Mouse (Mus musculus) MEL (cell line): Measurements from ENCODE around the gene Mboat1. TPM values are rescaled to one million over a fixed set of nuclear protein-coding genes. Genes with fewer than 3 reads are reported as not detected.

Experiments
- DNase-seq: peaks from one replicate; pipeline ENCODE4 v3.0.0; 2011; ENCODE audit warnings: low read depth, low spot score
- H3K27ac ChIP-seq: 2 replicates; pipeline ENCODE4 v1.5.1; 2012; ENCODE audit warnings: low read depth, mild to moderate bottlenecking, control low read depth, low read length, moderate library complexity; ENCODE audit not compliant: control insufficient read depth
- H3K27me3 ChIP-seq, 2 experiments: fragments of 150-350 bp in 1 of 2; sonication (generic) in 1 of 2; 2 replicates each; pipeline ENCODE4 v1.6.1; 2012; ENCODE audit warnings: low read length in 2 of 2, mild to moderate bottlenecking in 2 of 2, improper control_type of control experiment in 1 of 2, moderate library complexity in 1 of 2; ENCODE audit not compliant: insufficient read depth in 2 of 2, control insufficient read depth in 1 of 2
- H3K36me3 ChIP-seq, 2 experiments: 2 replicates each; pipeline ENCODE4 v1.6.1; 2012 to 2014; ENCODE audit warnings: low read length in 2 of 2, improper control_type of control experiment in 1 of 2, inconsistent platforms in 1 of 2, mild to moderate bottlenecking in 1 of 2; ENCODE audit not compliant: insufficient read depth in 2 of 2, control insufficient read depth in 1 of 2
- H3K4me1 ChIP-seq, 2 experiments: fragments of 150-350 bp in 1 of 2; sonication (generic) in 1 of 2; 2 replicates each; pipeline ENCODE4 v1.6.1; 2012; ENCODE audit warnings: low read length in 2 of 2, improper control_type of control experiment in 1 of 2, mild to moderate bottlenecking in 1 of 2; ENCODE audit not compliant: insufficient read depth in 2 of 2, control insufficient read depth in 1 of 2
- H3K4me3 ChIP-seq, 2 experiments: fragments of 150-350 bp in 1 of 2; sonication (generic) in 1 of 2; 2 replicates each; pipeline ENCODE4 v1.5.1; 2012; ENCODE audit warnings: low read depth in 2 of 2, low read length in 2 of 2, mild to moderate bottlenecking in 2 of 2, moderate library complexity in 2 of 2, control low read depth in 1 of 2, improper control_type of control experiment in 1 of 2; ENCODE audit not compliant: control insufficient read depth in 1 of 2, insufficient read depth in 1 of 2
- H3K79me2 ChIP-seq: 2 replicates; pipeline ENCODE4 v1.6.1; 2012; ENCODE audit warnings: mild to moderate bottlenecking, low read length, moderate library complexity; ENCODE audit not compliant: control insufficient read depth, poor library complexity, insufficient read depth
- H3K9ac ChIP-seq: 2 replicates; pipeline ENCODE4 v1.6.1; 2012; ENCODE audit warnings: low read depth, mild to moderate bottlenecking, control low read depth, low read length, moderate library complexity; ENCODE audit not compliant: control insufficient read depth, poor library complexity, severe bottlenecking
- H3K9me3 ChIP-seq: fragments of 150-350 bp; sonication (generic); replicated peaks from 2 replicates; pipeline ENCODE4 v1.6.1; 2012; ENCODE audit warnings: mild to moderate bottlenecking, low read length, improper control_type of control experiment, moderate library complexity; ENCODE audit not compliant: insufficient read depth
- BHLHE40 ChIP-seq: IDR thresholded peaks from 2 replicates; pipeline ENCODE4 v1.6.1; 2012; ENCODE audit warnings: low read depth, mild to moderate bottlenecking, inconsistent platforms, low read length, improper control_type of control experiment, borderline replicate concordance
- CTCF ChIP-seq, 3 experiments: IDR thresholded peaks in 2 of 3; conservative IDR thresholded peaks in 1 of 3; 2 replicates each; pipeline ENCODE4 v1.5.1; 2011 to 2012; ENCODE audit warnings: low read length in 3 of 3, low read depth in 2 of 3, mild to moderate bottlenecking in 2 of 3, improper control_type of control experiment in 1 of 3, inconsistent platforms in 1 of 3, mixed read lengths in 1 of 3, moderate library complexity in 1 of 3; ENCODE audit not compliant: control insufficient read depth in 1 of 3, insufficient read depth in 1 of 3, poor library complexity in 1 of 3, severe bottlenecking in 1 of 3
- GATA1 ChIP-seq: IDR thresholded peaks from 2 replicates; pipeline ENCODE4 v1.6.1; 2011; ENCODE audit warnings: low read depth, low read length, improper control_type of control experiment
- HCFC1 ChIP-seq: IDR thresholded peaks from 2 replicates; pipeline ENCODE4 v1.6.1; 2012; ENCODE audit warnings: low read depth, mild to moderate bottlenecking, inconsistent platforms, low read length, improper control_type of control experiment, moderate library complexity
- JUND ChIP-seq: IDR thresholded peaks from 2 replicates; pipeline ENCODE4 v1.6.1; 2011; ENCODE audit warnings: low read depth, mild to moderate bottlenecking, improper control_type of control experiment, low read length
- KAT2A ChIP-seq: conservative IDR thresholded peaks from 2 replicates; pipeline ENCODE4 v1.6.1; 2012; ENCODE audit warnings: low read depth, low read length, improper control_type of control experiment, inconsistent platforms
- MAX ChIP-seq: IDR thresholded peaks from 2 replicates; pipeline ENCODE4 v1.6.1; 2011; ENCODE audit warnings: low read length, improper control_type of control experiment
- MXI1 ChIP-seq: IDR thresholded peaks from 2 replicates; pipeline ENCODE4 v1.6.1; 2011; ENCODE audit warnings: mild to moderate bottlenecking, low read depth, low read length, improper control_type of control experiment
- MYC ChIP-seq: IDR thresholded peaks from 2 replicates; pipeline ENCODE4 v1.6.1; 2011; ENCODE audit warnings: low read depth, mild to moderate bottlenecking, low read length, improper control_type of control experiment, moderate library complexity
- NELFE ChIP-seq: IDR thresholded peaks from 2 replicates; pipeline ENCODE4 v1.6.1; 2011; ENCODE audit warnings: low read depth, low read length, improper control_type of control experiment
- POLR2A ChIP-seq, 2 experiments: IDR thresholded peaks; 2 replicates each; pipeline ENCODE4 v1.6.1; 2011 to 2012; ENCODE audit warnings: low read length in 2 of 2, mild to moderate bottlenecking in 2 of 2, control low read depth in 1 of 2, improper control_type of control experiment in 1 of 2, low read depth in 1 of 2, moderate library complexity in 1 of 2; ENCODE audit not compliant: control insufficient read depth in 1 of 2, insufficient read depth in 1 of 2, poor library complexity in 1 of 2
- POLR2AphosphoS2 ChIP-seq: IDR thresholded peaks from 2 replicates; pipeline ENCODE4 v1.6.1; 2011; ENCODE audit warnings: low read length, improper control_type of control experiment
- RAD21 ChIP-seq: IDR thresholded peaks from 2 replicates; pipeline ENCODE4 v1.6.1; 2011; ENCODE audit warnings: mild to moderate bottlenecking, low read depth, low read length, improper control_type of control experiment
- RCOR1 ChIP-seq: IDR thresholded peaks from 2 replicates; pipeline ENCODE4 v1.6.1; 2012; ENCODE audit warnings: low read depth, mild to moderate bottlenecking, inconsistent platforms, low read length, improper control_type of control experiment
- SIN3A ChIP-seq: IDR thresholded peaks from 2 replicates; pipeline ENCODE4 v1.6.1; 2012; ENCODE audit warnings: low read length, improper control_type of control experiment, inconsistent platforms
- SMC3 ChIP-seq: IDR thresholded peaks from 2 replicates; pipeline ENCODE4 v1.6.1; 2011; ENCODE audit warnings: low read depth, low read length, improper control_type of control experiment
- TAL1 ChIP-seq: IDR thresholded peaks from 2 replicates; pipeline ENCODE4 v1.6.1; 2012; ENCODE audit warnings: mild to moderate bottlenecking, inconsistent platforms, low read length, moderate library complexity, mixed read lengths
- TBP ChIP-seq: IDR thresholded peaks from 2 replicates; pipeline ENCODE4 v1.8.0; 2011; ENCODE audit warnings: low read depth, low read length, improper control_type of control experiment
- TCF12 ChIP-seq: IDR thresholded peaks from 2 replicates; pipeline ENCODE4 v1.6.1; 2014; ENCODE audit warnings: low read depth, mild to moderate bottlenecking, inconsistent platforms, low read length, improper control_type of control experiment, moderate library complexity
- UBTF ChIP-seq: IDR thresholded peaks from 2 replicates; pipeline ENCODE4 v1.6.1; 2012; ENCODE audit warnings: low read depth, mild to moderate bottlenecking, inconsistent platforms, low read length, improper control_type of control experiment, moderate library complexity, borderline replicate concordance; ENCODE audit not compliant: insufficient read depth
- USF1 ChIP-seq: IDR thresholded peaks from 2 replicates; pipeline ENCODE4 v1.6.1; 2014; ENCODE audit warnings: low read depth, mild to moderate bottlenecking, inconsistent platforms, low read length, improper control_type of control experiment, moderate library complexity
- ZC3H11A ChIP-seq: IDR thresholded peaks from 2 replicates; pipeline ENCODE4 v1.6.1; 2012; ENCODE audit warnings: low read depth, mild to moderate bottlenecking, inconsistent platforms, low read length, improper control_type of control experiment
- ZMIZ1 ChIP-seq: IDR thresholded peaks from 2 replicates; pipeline ENCODE4 v1.6.1; 2012; ENCODE audit warnings: low read depth, mild to moderate bottlenecking, inconsistent platforms, low read length, improper control_type of control experiment, moderate library complexity
- ZNF384 ChIP-seq: IDR thresholded peaks from 2 replicates; pipeline ENCODE4 v1.6.1; 2012; ENCODE audit warnings: low read depth, mild to moderate bottlenecking, inconsistent platforms, low read length, improper control_type of control experiment
- polyA plus RNA-seq, 2 experiments: library from polyadenylated mRNA; stranded (reverse) in 1 of 2; unstranded in 1 of 2; fragments of >175 nt in 1 of 2; fragments of >200 nt in 1 of 2; gene quantifications; 2 replicates each; pipeline versions ENCODE4 v1.2.1 to v1.2.4; 2012; ENCODE audit warnings: low replicate concordance in 2 of 2, low read depth in 1 of 2; ENCODE audit not compliant: insufficient read length in 2 of 2, insufficient read depth in 1 of 2, missing spikeins in 1 of 2
- total RNA-seq: library from RNA; depleted of rRNA; stranded (reverse); fragments of 300-350 nt; gene quantifications from 2 replicates; pipeline ENCODE4 v1.2.3, GENCODE M21; 2012; rRNA removed

Mboat1 gene
- total RNA-seq: 19.0 and 19.8 TPM in 2 replicates
- 10 to 100 TPM in 1 of 2 experiments, not detected in 1; 21.9 TPM for polyA plus RNA-seq

DNA sequence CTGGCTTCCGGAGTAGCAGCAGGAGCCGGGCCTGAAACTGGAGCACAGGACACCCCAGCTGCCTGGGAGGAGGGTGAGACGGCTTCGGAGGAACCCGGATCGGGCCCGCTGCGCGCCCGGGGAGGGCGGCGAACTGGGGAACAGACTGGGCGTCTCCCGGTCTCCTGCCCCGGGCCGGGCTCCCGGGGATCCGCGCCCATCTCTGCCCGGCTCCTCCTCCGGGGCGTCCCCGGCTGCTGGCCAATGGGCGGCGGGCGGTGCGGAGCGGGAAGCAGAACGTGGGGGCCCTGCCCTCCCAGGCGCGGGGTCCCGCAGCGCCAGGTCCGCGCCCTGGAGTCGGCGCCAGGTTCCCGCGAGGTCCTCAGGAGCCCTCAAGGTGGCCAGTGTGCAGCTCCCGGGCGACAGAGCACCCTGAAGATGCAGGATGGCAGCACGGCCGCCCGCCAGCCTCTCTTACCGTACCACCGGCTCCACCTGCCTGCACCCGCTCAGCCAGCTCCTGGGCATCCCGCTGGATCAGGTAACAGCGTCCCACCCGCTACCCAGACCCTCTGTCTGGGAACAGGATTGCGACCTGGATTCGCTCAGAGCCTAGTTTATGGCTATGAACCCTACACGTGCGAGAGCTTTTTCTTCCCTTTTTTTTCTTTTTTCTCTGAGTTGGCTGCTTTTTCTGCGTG, at the start of gene Mboat1:
TSS of gene Mboat1 (plus strand) at position 247 of the 680 bp plus-strand sequence.
- TF ChIP-seq USF1 (no peak), SIN3A (no peak; the same call in 1 of the 2 replicates), POLR2AphosphoS2 (peak; percentile 35; the same call in 1 of the 2 replicates), HCFC1 (no peak; the same call in 1 of the 2 replicates), ZMIZ1 (peak; percentile 48; the same call in 1 of the 2 replicates), ZNF384 (0 out of 2 replicates have a peak, but pooled peaks have one; percentile 59), BHLHE40 (peak; percentile 35; the same call in 1 of the 2 replicates), KAT2A (no peak), GATA1 (no peak), POLR2A (IDR thresholded peaks at IDR 0.05; ENCODE audit: control insufficient read depth in 1 of 2, insufficient read depth in 1 of 2, low read depth in 1 of 2, low read length in 2 of 2, poor library complexity in 1 of 2) (peak; percentile 76 to 97; a peak in 3 of 4 replicates), MXI1 (peak; percentile 75), UBTF (peak; percentile 82; the same call in 1 of the 2 replicates), ZC3H11A (no peak), MAX (peak; percentile 41; the same call in 1 of the 2 replicates), TAL1 (no peak), MYC (peak; percentile 78; the same call in 1 of the 2 replicates), NELFE (peak; percentile 66), TBP (0 out of 2 replicates have a peak, but pooled peaks have one; percentile 19)

DNA sequence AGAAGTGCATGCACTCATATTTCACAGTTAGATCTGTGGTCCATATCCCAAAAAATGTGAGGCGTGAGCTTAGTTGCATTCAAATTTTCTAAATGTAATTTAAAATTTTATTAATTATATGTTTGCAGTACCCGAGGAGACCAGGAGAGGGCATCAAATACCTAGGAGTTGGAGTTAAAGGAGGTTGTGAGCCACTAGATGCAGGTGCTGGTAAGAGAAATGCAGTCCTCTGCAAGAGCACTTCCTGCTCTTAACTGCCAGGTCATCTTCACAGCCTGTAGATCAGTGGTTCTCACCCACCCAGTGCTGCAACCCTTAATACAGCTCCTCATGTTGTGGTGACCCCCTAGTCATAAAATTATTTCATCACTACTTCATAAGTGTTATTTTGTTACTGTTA, 43.2 kb upstream of the Mboat1 start:
- no peak overlapping the region for H3K27ac ChIP-seq
- no peak overlapping the region for H3K9ac ChIP-seq
- H3K27me3 ChIP-seq: no peaks in the 10 kb centered on the region; a peak in 2 of 4 replicates
- H3K4me1 ChIP-seq: peaks cover 0 to 3% of the 10 kb centered on the region in 2 experiments; a peak in 1 of 4 replicates
- H3K9me3 ChIP-seq: no peaks in the 10 kb centered on the region
- no peak for TF ChIP-seq ZNF384
- peak; percentile 41 to 84 (median 46) for TF ChIP-seq CTCF (IDR thresholded peaks at IDR 0.05 in 2 of 3, conservative IDR thresholded peaks at IDR 0.05 in 1 of 3; ENCODE audit: control insufficient read depth in 1 of 3, insufficient read depth in 1 of 3, low read depth in 2 of 3, low read length in 3 of 3, poor library complexity in 1 of 3, severe bottlenecking in 1 of 3)
- TF ChIP-seq NELFE: no peak
- no peak for TF ChIP-seq RCOR1
- TF ChIP-seq SMC3: peak; percentile 93
- no peak for TF ChIP-seq GATA1
- TF ChIP-seq TCF12: no peak
- TF ChIP-seq MXI1: no peak
- peak; percentile 95 for TF ChIP-seq RAD21
- TF ChIP-seq ZC3H11A: peak; percentile 91
- TF ChIP-seq JUND: peak; percentile 47; the same call in 1 of the 2 replicates
- H3K4me3 ChIP-seq: no peak overlapping the region
- peak; percentile 65 for DNase-seq
- H3K79me2 ChIP-seq: no peaks in the 10 kb centered on the region
- H3K36me3 ChIP-seq: no peaks in the 10 kb centered on the region

More for the DNA sequence above, at the start of gene Mboat1:
- Histone ChIP-seq H3K4me3 (peak within 1 kb of the TSS; percentile 66 to 84), H3K4me1 (peaks cover 0 to 12% of the 10 kb centered on the region in 2 experiments), H3K27ac (peak within 1 kb of the TSS; percentile 27; the same call in 1 of the 2 replicates), H3K79me2 (peaks cover 6% of the 10 kb centered on the region), H3K27me3 (no peaks in the 10 kb centered on the region), H3K36me3 (peaks cover 0 to 8% of the 10 kb centered on the region in 2 experiments; a peak in 2 of 4 replicates), H3K9me3 (no peaks in the 10 kb centered on the region), H3K9ac (peak within 1 kb of the TSS; percentile 69)
- DNase-seq: peak; percentile 85
